In the genomic region with DNA sequence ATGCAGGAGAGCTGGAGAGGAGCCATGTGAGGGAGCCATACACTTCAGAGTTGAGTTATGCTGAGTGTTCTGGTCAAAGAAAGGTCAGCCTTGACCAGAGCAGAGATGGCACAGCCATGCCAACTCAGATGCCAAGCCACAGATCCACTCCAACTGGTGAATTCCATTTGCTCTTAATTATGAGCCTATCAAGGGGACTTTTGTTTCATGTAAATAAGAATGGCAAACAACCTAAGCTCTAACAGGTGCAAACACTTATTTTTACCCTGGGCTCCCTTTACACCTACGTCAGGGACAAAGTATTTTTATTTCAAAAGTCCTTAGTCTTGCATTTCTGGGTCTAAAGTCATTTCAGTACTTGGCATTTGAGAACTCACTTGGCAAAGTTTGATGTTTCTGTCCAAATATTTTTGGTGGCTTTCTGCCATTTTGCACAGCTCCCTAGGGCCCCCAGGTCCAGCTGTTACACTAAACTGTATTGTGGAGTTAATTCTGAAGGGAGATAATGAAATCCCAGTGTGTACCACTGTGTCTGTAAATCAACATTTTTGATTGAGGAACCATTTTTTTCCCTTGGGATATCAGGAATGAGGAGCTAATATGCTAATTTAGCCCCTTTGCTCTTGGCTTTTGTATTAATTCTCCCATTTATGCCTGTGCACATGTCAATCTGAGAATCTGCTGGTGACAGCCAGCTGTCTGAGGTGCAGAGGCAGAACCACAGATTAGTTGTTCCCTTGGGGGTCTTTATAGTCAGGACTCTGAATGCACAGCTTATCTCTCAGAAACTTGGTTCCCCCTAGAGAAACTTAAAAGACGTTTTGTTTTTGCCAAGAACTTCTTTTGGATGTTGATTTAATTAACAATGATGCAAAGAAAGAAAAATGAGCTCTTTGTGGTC, we compare ENCODE assay signal across 10 mouse cellular contexts.
DNase-seq lines count a peak whose midpoint lies in the region; ATAC-seq lines count a peak whose summit lies in the region.
"Had no signal": no experiment of that assay in that cellular context is flagged by ENCODE, and none has a peak within 500 bp of the region (broad histone marks: within the 10 kb centered on the region; RNA-seq: fewer than 3 reads in every experiment).

No protein-coding gene starts in this region.

- no peaks in the 10 kb centered on the region for H3K36me3 ChIP-seq in midbrain, embryonic 11.5 days (ENCODE audit: control insufficient read depth, insufficient read depth, low read length)
- no peaks in the 10 kb centered on the region for H3K36me3 ChIP-seq in midbrain, embryonic 10.5 days

- no peak overlapping the region for H3K4me3 ChIP-seq in midbrain, embryonic 11.5 days (ENCODE audit: low read depth, low read length)
- H3K4me3 ChIP-seq in midbrain, embryonic 10.5 days, result no peak overlapping the region

- H3K27me3 ChIP-seq in midbrain, embryonic 11.5 days (ENCODE audit: control insufficient read depth, insufficient read depth, low read length), result no peaks in the 10 kb centered on the region
- H3K27me3 ChIP-seq in midbrain, embryonic 10.5 days (ENCODE audit: low read depth, poor library complexity, severe bottlenecking), result no peaks in the 10 kb centered on the region

- no peak overlapping the region for H3K27ac ChIP-seq in midbrain, embryonic 11.5 days (ENCODE audit: low read depth, low read length)
- no peak overlapping the region for H3K27ac ChIP-seq in midbrain, embryonic 10.5 days (replicated peaks)

- no peaks in the 10 kb centered on the region; the same call in 1 of the 2 replicates for H3K4me1 ChIP-seq in midbrain, embryonic 11.5 days (ENCODE audit: control insufficient read depth, insufficient read depth, low read length)
- peaks cover 8% of the 10 kb centered on the region for H3K4me1 ChIP-seq in midbrain, embryonic 10.5 days

- H3K9me3 ChIP-seq in midbrain, embryonic 11.5 days (ENCODE audit: control insufficient read depth, low read length), result no peaks in the 10 kb centered on the region
- H3K9me3 ChIP-seq in midbrain, embryonic 10.5 days (replicated peaks), result no peaks in the 10 kb centered on the region

- WGBS in midbrain, embryonic 11.5 days, result 44% methylated on average over 2 of the region's 2 CpGs
- 43% methylated on average over 2 of the region's 2 CpGs for WGBS in midbrain, embryonic 10.5 days

- ATAC-seq in midbrain, embryonic 11.5 days (ENCODE audit: low FRiP score), result peak; percentile 87
- ATAC-seq in frontal cortex, adult (ENCODE audit: low TSS enrichment), result no peak

- no peak overlapping the region for H3K9ac ChIP-seq in midbrain, embryonic 11.5 days (ENCODE audit: low read length)

- DNase-seq in adrenal gland, adult 2 months, result peak; percentile 12
- DNase-seq in adrenal gland, postnatal 4 days (ENCODE audit: low spot score in 2 of 2), result no peak
- no peak for DNase-seq in midbrain, embryonic 11.5 days (ENCODE audit: low spot score, missing footprints)
- DNase-seq in midbrain, embryonic 10.5 days (ENCODE audit: low spot score), result no peak
- peak; percentile 36 for DNase-seq in heart, postnatal 25 days (ENCODE audit: low spot score)
- peak; percentile 80 for DNase-seq in skeletal muscle tissue, adult 2 months (ENCODE audit: low read depth, low spot score)
- DNase-seq in kidney, adult 11 months, result no peak
- DNase-seq: liver; thymus, adult 18-20 months had no signal

- intact Hi-C loops in heart, postnatal 25 days (cut with DNase I), result no loop called here

- no peak overlapping the region for H3K4me2 ChIP-seq in midbrain, embryonic 11.5 days

Comparison
In these comparisons a context has a peak if more than half of its experiments do, and no peak if none do; other contexts are left out.
1. DNase-seq: peak in adrenal gland, adult 2 months (single experiment), heart, postnatal 25 days (single experiment) and skeletal muscle tissue, adult 2 months (single experiment); none in adrenal gland, postnatal 4 days (0 of 2), midbrain, embryonic 11.5 days (single experiment), midbrain, embryonic 10.5 days (single experiment) and kidney, adult 11 months (single experiment).